Mouse (Mus musculus) monocyte, adult 2 months (primary cell): ENCODE data around the gene Arhgef15.

Source experiments
- DNase-seq, 2 experiments: peaks; one replicate each; pipeline ENCODE4 v3.0.0; 2022; ENCODE audit warnings: low spot score in 2 of 2, low read depth in 1 of 2

The Arhgef15 gene

GRCm38 (mm10) chr11:68924749-68925148, 32.5 kb downstream of the Arhgef15 start:
- DNase-seq, result no peak

- no peak for DNase-seq
Observed at GRCm38 (mm10) chr11:68923191-68923590, 34.1 kb downstream of the Arhgef15 start.

GRCm38 (mm10) chr11:68914566-68914965, 42.7 kb downstream of the Arhgef15 start:
- no peak for DNase-seq

- no peak for DNase-seq
Observed at GRCm38 (mm10) chr11:68911531-68912177, 45.6 kb downstream of the Arhgef15 start.

- DNase-seq, result no peak
Observed at GRCm38 (mm10) chr11:68908846-68909503, 48.3 kb downstream of the Arhgef15 start.

- no peak for DNase-seq
Observed at GRCm38 (mm10) chr11:68907251-68907650, 50.0 kb downstream of the Arhgef15 start.

GRCm38 (mm10) chr11:68906461-68906790, 50.9 kb downstream of the Arhgef15 start:
- DNase-seq, result no peak

- no peak for DNase-seq
Observed at GRCm38 (mm10) chr11:68905665-68906460, 51.4 kb downstream of the Arhgef15 start.

- DNase-seq, result no peak
Observed at GRCm38 (mm10) chr11:68905138-68905531, 52.1 kb downstream of the Arhgef15 start.

GRCm38 (mm10) chr11:68904375-68905137, 52.7 kb downstream of the Arhgef15 start:
- DNase-seq, result peak; percentile 43 to 45

- no peak for DNase-seq
Observed at GRCm38 (mm10) chr11:68903775-68904174, 53.5 kb downstream of the Arhgef15 start.

- no peak for DNase-seq
Observed at GRCm38 (mm10) chr11:68902823-68903222, 54.5 kb downstream of the Arhgef15 start.

- no peak for DNase-seq
Observed at GRCm38 (mm10) chr11:68902367-68902766, 54.9 kb downstream of the Arhgef15 start.

- no peak for DNase-seq
Observed at GRCm38 (mm10) chr11:68902047-68902364, 55.3 kb downstream of the Arhgef15 start.

GRCm38 (mm10) chr11:68901351-68902046, 55.8 kb downstream of the Arhgef15 start, which contains the start of gene Rpl26:
Gene Rpl26 (plus strand): TSS chr11:68901583.
- DNase-seq, result peak; percentile 83 to 97

GRCm38 (mm10) chr11:68900519-68901350, 56.5 kb downstream of the Arhgef15 start:
- no peak for DNase-seq

- DNase-seq, result no peak
Observed at GRCm38 (mm10) chr11:68899815-68900214, 57.5 kb downstream of the Arhgef15 start.

- DNase-seq, result no peak
Observed at GRCm38 (mm10) chr11:68898790-68899189, 58.5 kb downstream of the Arhgef15 start.

GRCm38 (mm10) chr11:68897838-68898237, 59.4 kb downstream of the Arhgef15 start:
- DNase-seq, result no peak

GRCm38 (mm10) chr11:68897120-68897519, 60.2 kb downstream of the Arhgef15 start:
- DNase-seq, result no peak
